Mouse (Mus musculus) embryonic facial prominence, embryonic 14.5 days (tissue): ENCODE results near the gene Pgp. TPM values are rescaled to one million over a fixed set of nuclear protein-coding genes. Genes with fewer than 3 reads are reported as not detected.

Source experiments
- ATAC-seq: fragments of 200-750 bp; cut with Nextera tagmentation; 2 replicates; pipeline ENCODE4 v1.8.0; 2017; ENCODE audit warnings: low read depth, moderate number of reproducible peaks, moderate TSS enrichment
- DNase-seq: peaks from one replicate; pipeline ENCODE4 v3.0.0-alpha.2; 2015; ENCODE audit warnings: low spot score
- H3K27ac ChIP-seq: fragments of 300-500 bp; sonication (generic); replicated peaks from 2 replicates; pipeline ENCODE4 v1.5.1; 2014; ENCODE audit warnings: low read depth, mild to moderate bottlenecking, low read length, moderate library complexity
- H3K27me3 ChIP-seq: fragments of 300-500 bp; sonication (generic); replicated peaks from 2 replicates; pipeline ENCODE4 v1.6.1; 2014; ENCODE audit warnings: low read length; ENCODE audit not compliant: control insufficient read depth, insufficient read depth
- H3K36me3 ChIP-seq: fragments of 300-500 bp; sonication (generic); 2 replicates; pipeline ENCODE4 v1.6.1; 2014; ENCODE audit warnings: low read length, mixed read lengths; ENCODE audit not compliant: control insufficient read depth, insufficient read depth
- H3K4me1 ChIP-seq: fragments of 300-500 bp; sonication (generic); 2 replicates; pipeline ENCODE4 v1.6.1; 2014; ENCODE audit warnings: antibody characterized with exemption, low read length; ENCODE audit not compliant: control insufficient read depth, insufficient read depth
- H3K4me2 ChIP-seq: fragments of 300-500 bp; sonication (generic); 2 replicates; pipeline ENCODE4 v1.6.1; 2014; ENCODE audit warnings: low read depth, mild to moderate bottlenecking, low read length, moderate library complexity, mixed read lengths
- H3K4me3 ChIP-seq: fragments of 300-500 bp; sonication (generic); 2 replicates; pipeline ENCODE4 v1.5.1; 2014; ENCODE audit warnings: low read depth, mild to moderate bottlenecking, low read length
- H3K9ac ChIP-seq: fragments of 300-500 bp; sonication (generic); 2 replicates; pipeline ENCODE4 v1.6.1; 2014; ENCODE audit warnings: low read depth, mild to moderate bottlenecking, low read length, moderate library complexity, mixed read lengths
- H3K9me3 ChIP-seq: fragments of 300-500 bp; sonication (generic); 2 replicates; pipeline ENCODE4 v1.6.1; 2016; ENCODE audit warnings: low read length; ENCODE audit not compliant: control insufficient read depth
- WGBS: fragments of 180-500 bp; shearing (Covaris S2); extraction: QIAGEN DNeasy Blood & Tissue Kit; methylation state at CpG from one replicate; pipeline ENCODE4 v1.1.7; 2014; 5-methylcytosine and 5-hydroxymethylcytosine counted together
- polyA plus RNA-seq: library from polyadenylated mRNA; unstranded; fragments of >200 nt; fragmentation: Nextera tagmentation; extraction: Ambion mirVana; gene quantifications from 2 replicates; pipeline ENCODE4 v1.2.1, GENCODE M21; 2014

Pgp gene
- polyA plus RNA-seq, 1 experiment from 2014 or later: 58.5 TPM

- H3K4me2 ChIP-seq: no peak overlapping the region
- no peak for ATAC-seq
- H3K36me3 ChIP-seq: no peaks in the 10 kb centered on the region
- H3K9me3 ChIP-seq: no peaks in the 10 kb centered on the region
- H3K27ac ChIP-seq: no peak overlapping the region
- H3K4me3 ChIP-seq: no peak overlapping the region
- peak; percentile 36 for DNase-seq
- H3K27me3 ChIP-seq: peaks cover 26% of the 10 kb centered on the region
- H3K9ac ChIP-seq: no peak overlapping the region; the same call in 1 of the 2 replicates
- H3K4me1 ChIP-seq: peaks cover 4% of the 10 kb centered on the region; the same call in 1 of the 2 replicates
- 50% methylated on average over 10 of the region's 11 CpGs for WGBS
Observed at GRCm38 (mm10) chr17:24485090-24485860, 15.1 kb downstream of the Pgp start.

- Histone ChIP-seq H3K27me3 (peaks cover 26% of the 10 kb centered on the region), H3K27ac (peak within 1 kb of the TSS; percentile 61; the same call in 1 of the 2 replicates), H3K4me1 (peaks cover 4% of the 10 kb centered on the region; the same call in 1 of the 2 replicates), H3K9ac (peak within 1 kb of the TSS; percentile 80), H3K36me3 (no peaks in the 10 kb centered on the region), H3K9me3 (no peaks in the 10 kb centered on the region), H3K4me3 (peak within 1 kb of the TSS; percentile 74), H3K4me2 (peak within 1 kb of the TSS; percentile 96)
- ATAC-seq (no peak), DNase-seq (peak; percentile 19)
- 3% methylated on average over 8 of the region's 45 CpGs for WGBS
Observed at GRCm38 (mm10) chr17:24488186-24488661, 18.0 kb downstream of the Pgp start, which contains the start of gene Caskin1. Caskin1 (plus strand) TSS chr17:24488601.

GRCm38 (mm10) chr17:24488662-24489264 lies 18.6 kb downstream of the Pgp start:
- Histone ChIP-seq H3K9ac (peak overlapping the region; percentile 80), H3K4me2 (peak overlapping the region; percentile 96), H3K27ac (peak overlapping the region; percentile 61; the same call in 1 of the 2 replicates), H3K27me3 (peaks cover 26% of the 10 kb centered on the region), H3K9me3 (no peaks in the 10 kb centered on the region), H3K4me1 (peaks cover 4% of the 10 kb centered on the region; the same call in 1 of the 2 replicates), H3K4me3 (peak overlapping the region; percentile 74), H3K36me3 (no peaks in the 10 kb centered on the region)
- ATAC-seq (peak; percentile 76), DNase-seq (peak; percentile 35)
- 0% methylated on average over 8 of the region's 81 CpGs for WGBS

GRCm38 (mm10) chr17:24489265-24490030 lies 19.3 kb downstream of the Pgp start:
- Histone ChIP-seq H3K9me3 (no peaks in the 10 kb centered on the region), H3K4me1 (peaks cover 4% of the 10 kb centered on the region; the same call in 1 of the 2 replicates), H3K27ac (no peak overlapping the region), H3K9ac (peak overlapping the region; percentile 80), H3K36me3 (no peaks in the 10 kb centered on the region), H3K4me3 (peak overlapping the region; percentile 74), H3K4me2 (peak overlapping the region; percentile 96), H3K27me3 (peaks cover 26% of the 10 kb centered on the region)
- WGBS: 20% methylated on average over 18 of the region's 19 CpGs
- DNase-seq (no peak), ATAC-seq (peak; percentile 16; the same call in 1 of the 2 replicates)

- Histone ChIP-seq H3K9ac (no peak overlapping the region), H3K36me3 (no peaks in the 10 kb centered on the region), H3K9me3 (no peaks in the 10 kb centered on the region), H3K4me1 (peaks cover 4% of the 10 kb centered on the region; the same call in 1 of the 2 replicates), H3K4me2 (no peak overlapping the region), H3K27me3 (peaks cover 26% of the 10 kb centered on the region), H3K27ac (no peak overlapping the region), H3K4me3 (no peak overlapping the region)
- ATAC-seq (no peak), DNase-seq (peak; percentile 58)
- WGBS: 87% methylated on average over 4 of the region's 4 CpGs
Observed at GRCm38 (mm10) chr17:24490399-24490798, 20.2 kb downstream of the Pgp start.

- Histone ChIP-seq H3K9ac (no peak overlapping the region), H3K27me3 (peaks cover 4% of the 10 kb centered on the region; the same call in 1 of the 2 replicates), H3K9me3 (no peaks in the 10 kb centered on the region), H3K4me2 (no peak overlapping the region), H3K4me3 (no peak overlapping the region), H3K4me1 (no peaks in the 10 kb centered on the region), H3K27ac (no peak overlapping the region), H3K36me3 (no peaks in the 10 kb centered on the region)
- no peak for ATAC-seq
- DNase-seq: peak; percentile 66
- 47% methylated on average over 2 of the region's 2 CpGs for WGBS
Observed at GRCm38 (mm10) chr17:24494627-24495335, 24.6 kb downstream of the Pgp start.

- Histone ChIP-seq H3K9ac (no peak overlapping the region), H3K4me1 (no peaks in the 10 kb centered on the region), H3K36me3 (no peaks in the 10 kb centered on the region), H3K9me3 (no peaks in the 10 kb centered on the region), H3K4me2 (no peak overlapping the region), H3K27me3 (no peaks in the 10 kb centered on the region), H3K27ac (no peak overlapping the region), H3K4me3 (no peak overlapping the region)
- ATAC-seq (no peak), DNase-seq (no peak)
- WGBS: 59% methylated on average over 3 of the region's 3 CpGs
Observed at GRCm38 (mm10) chr17:24495443-24495842, 25.3 kb downstream of the Pgp start.

- H3K27ac ChIP-seq: no peak overlapping the region
- no peaks in the 10 kb centered on the region for H3K4me1 ChIP-seq
- H3K4me3 ChIP-seq: no peak overlapping the region
- H3K9me3 ChIP-seq: no peaks in the 10 kb centered on the region
- H3K36me3 ChIP-seq: no peaks in the 10 kb centered on the region
- H3K9ac ChIP-seq: no peak overlapping the region
- no peak for ATAC-seq
- WGBS: 82% methylated on average over 1 of the region's 1 CpGs
- H3K27me3 ChIP-seq: no peaks in the 10 kb centered on the region
- no peak overlapping the region for H3K4me2 ChIP-seq
- no peak for DNase-seq
Observed at GRCm38 (mm10) chr17:24496026-24496425, 25.8 kb downstream of the Pgp start.
